Mouse (Mus musculus): ENCODE results near the gene Mfsd2a. TPM values are rescaled to one million over a fixed set of nuclear protein-coding genes. Genes with fewer than 3 reads are reported as not detected.
"Not testable (repeated sequence)": the region's sequence is repeated elsewhere in the genome, so short reads cannot be mapped to it uniquely, and the experiment has no call there.

Gene Mfsd2a
- polyA plus RNA-seq, 1 experiment from 2014 or later = 22.5 TPM

DNA sequence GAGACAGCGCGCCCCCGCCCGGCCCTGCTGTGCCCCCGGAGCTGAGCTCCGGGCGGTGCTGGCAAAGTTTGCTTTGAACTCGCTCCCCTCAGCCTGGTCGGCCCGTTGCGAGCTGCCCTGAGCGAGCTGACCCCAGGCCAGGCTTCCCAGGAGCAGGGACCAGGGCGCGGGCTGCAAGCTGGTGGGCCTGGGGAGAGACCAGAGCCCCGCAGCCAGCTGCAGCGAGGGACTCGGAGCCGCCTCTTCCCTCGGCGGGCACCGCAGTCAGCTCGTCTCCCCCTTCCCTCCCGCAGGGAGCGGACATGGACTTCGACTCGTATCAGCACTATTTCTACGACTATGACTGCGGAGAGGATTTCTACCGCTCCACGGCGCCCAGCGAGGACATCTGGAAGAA is 35.2 kb upstream of the Mfsd2a start:
- no peak for ATAC-seq (replicated peaks; ENCODE audit: low FRiP score)
- peaks cover 16% of the 10 kb centered on the region for H3K4me1 ChIP-seq (replicated peaks; ENCODE audit: control insufficient read depth, insufficient read depth, low read length)
- H3K9ac ChIP-seq (ENCODE audit: low read length) = peak overlapping the region; percentile 92
- peak overlapping the region; percentile 84 for H3K27ac ChIP-seq (ENCODE audit: low read depth, low read length)
- peak overlapping the region; percentile 87 for H3K4me2 ChIP-seq (ENCODE audit: low read depth, low read length, severe bottlenecking)
- 0% methylated on average over 30 of the region's 32 CpGs for WGBS
- H3K36me3 ChIP-seq (ENCODE audit: control insufficient read depth, insufficient read depth, low read length) = no peaks in the 10 kb centered on the region; the same call in 1 of the 2 replicates
- DNase-seq (ENCODE audit: low spot score) = no peak
- no peaks in the 10 kb centered on the region for H3K9me3 ChIP-seq (ENCODE audit: control insufficient read depth, low read length)
- H3K27me3 ChIP-seq (ENCODE audit: control insufficient read depth, insufficient read depth, low read length) = no peaks in the 10 kb centered on the region
- peak overlapping the region; percentile 86 for H3K4me3 ChIP-seq (ENCODE audit: low read depth, low read length)

DNA sequence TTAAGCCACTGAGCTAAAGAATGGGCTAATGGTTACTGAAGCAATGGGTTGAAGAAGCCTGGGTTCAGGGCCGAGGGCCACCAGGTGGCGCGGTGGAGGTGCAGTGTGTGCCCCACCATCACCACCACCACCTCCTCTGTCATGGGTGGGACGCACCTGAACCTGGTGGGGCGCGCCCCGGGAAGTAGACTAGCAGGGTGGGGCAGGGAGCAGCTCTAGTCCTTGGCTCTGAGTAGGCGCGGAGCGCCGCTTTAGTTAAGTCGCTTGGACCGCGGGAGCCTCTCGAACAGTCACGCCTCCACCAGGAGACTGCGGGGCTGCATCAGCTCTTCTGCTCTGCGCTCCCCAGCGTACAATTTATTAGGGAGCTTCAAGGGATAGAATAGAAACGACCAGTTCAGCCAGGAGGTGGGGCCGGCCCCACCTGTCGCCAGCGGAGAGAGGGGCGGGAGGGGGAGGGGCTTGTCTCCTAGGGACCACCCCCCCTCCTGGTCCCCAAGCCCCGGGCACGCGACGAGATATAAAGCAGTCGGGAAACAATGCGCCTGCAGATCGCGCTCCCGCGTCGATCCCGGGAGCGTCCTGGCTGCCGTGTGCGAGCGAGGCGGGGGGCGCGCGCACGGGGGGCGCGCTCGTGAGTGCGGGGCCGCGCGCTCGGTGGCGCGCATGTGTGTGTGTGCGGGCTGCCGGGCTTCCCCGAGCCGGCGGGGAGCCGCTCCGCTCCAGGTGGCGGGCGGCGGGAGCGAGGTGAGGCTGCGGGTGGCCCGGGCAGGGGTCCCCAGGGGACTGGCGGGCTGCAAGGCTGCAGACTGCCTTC is 34.6 kb upstream of the Mfsd2a start, which contains the start of gene Mycl:
Gene Mycl (plus strand): TSS at position 249 of the 817 bp plus-strand sequence.
- DNase-seq (ENCODE audit: low spot score) (peak; percentile 95), ATAC-seq (replicated peaks; ENCODE audit: low FRiP score) (peak; percentile 65)
- no peaks in the 10 kb centered on the region for H3K9me3 ChIP-seq (ENCODE audit: control insufficient read depth, low read length)
- no peaks in the 10 kb centered on the region; the same call in 1 of the 2 replicates for H3K36me3 ChIP-seq (ENCODE audit: control insufficient read depth, insufficient read depth, low read length)
- WGBS = under 1% methylated on average over 61 of the region's 69 CpGs
- peaks cover 10% of the 10 kb centered on the region for H3K4me1 ChIP-seq (replicated peaks; ENCODE audit: control insufficient read depth, insufficient read depth, low read length)
- peak within 1 kb of the TSS; percentile 92 for H3K9ac ChIP-seq (ENCODE audit: low read length)
- H3K27me3 ChIP-seq (ENCODE audit: control insufficient read depth, insufficient read depth, low read length) = no peaks in the 10 kb centered on the region
- peak within 1 kb of the TSS; percentile 87 for H3K4me2 ChIP-seq (ENCODE audit: low read depth, low read length, severe bottlenecking)
- peak within 1 kb of the TSS; percentile 84 for H3K27ac ChIP-seq (ENCODE audit: low read depth, low read length)
- H3K4me3 ChIP-seq (ENCODE audit: low read depth, low read length) = peak within 1 kb of the TSS; percentile 86

DNA sequence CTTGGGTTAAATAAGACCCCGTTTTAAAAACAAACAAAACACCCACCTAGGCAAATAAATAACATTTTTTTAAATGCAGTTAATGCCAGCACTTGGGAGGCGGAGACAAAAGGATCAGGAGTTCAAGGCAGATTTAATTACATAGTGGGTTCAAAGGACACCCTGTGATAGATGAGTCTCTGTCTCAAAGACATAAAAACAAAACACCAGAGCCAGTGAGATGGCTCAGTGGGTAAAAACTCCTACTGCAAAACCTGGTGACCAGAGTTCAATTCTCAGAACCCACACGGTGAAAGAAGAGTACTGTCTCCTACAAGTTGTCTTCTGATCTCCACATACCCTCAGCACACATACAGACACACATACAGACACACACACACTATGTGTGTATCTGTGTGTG is 31.3 kb upstream of the Mfsd2a start:
- DNase-seq (ENCODE audit: low spot score) = no peak
- 78% methylated on average over 3 of the region's 3 CpGs for WGBS
- no peak for ATAC-seq (replicated peaks; ENCODE audit: low FRiP score)
- no peak overlapping the region for H3K4me3 ChIP-seq (ENCODE audit: low read depth, low read length)
- no peaks in the 10 kb centered on the region; the same call in 1 of the 2 replicates for H3K4me1 ChIP-seq (replicated peaks; ENCODE audit: control insufficient read depth, insufficient read depth, low read length)
- no peaks in the 10 kb centered on the region for H3K36me3 ChIP-seq (ENCODE audit: control insufficient read depth, insufficient read depth, low read length)
- no peak overlapping the region for H3K27ac ChIP-seq (ENCODE audit: low read depth, low read length)
- no peaks in the 10 kb centered on the region for H3K27me3 ChIP-seq (ENCODE audit: control insufficient read depth, insufficient read depth, low read length)
- H3K9me3 ChIP-seq (ENCODE audit: control insufficient read depth, low read length) = no peaks in the 10 kb centered on the region
- H3K4me2 ChIP-seq (ENCODE audit: low read depth, low read length, severe bottlenecking) = no peak overlapping the region
- H3K9ac ChIP-seq (ENCODE audit: low read length) = no peak overlapping the region

DNA sequence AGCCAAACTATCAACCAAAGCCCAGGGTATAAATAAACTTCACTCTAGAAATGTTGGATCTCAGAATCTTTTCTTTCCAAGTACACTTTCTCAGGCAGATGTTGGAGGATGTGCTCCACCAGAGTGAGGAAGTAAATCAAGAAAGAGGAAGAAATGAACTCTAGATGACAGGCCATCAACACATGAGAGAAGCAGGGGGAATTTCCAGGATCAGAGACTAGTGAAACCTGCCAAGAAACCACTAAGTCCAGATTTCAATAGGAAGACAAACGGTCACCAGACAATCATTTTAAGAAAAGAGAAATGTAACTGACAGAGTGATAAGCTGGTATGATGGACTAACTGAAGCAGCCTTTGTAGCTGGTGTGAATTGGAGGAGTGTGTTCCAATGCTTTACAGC is 30.2 kb upstream of the Mfsd2a start:
- H3K4me1 ChIP-seq (replicated peaks; ENCODE audit: control insufficient read depth, insufficient read depth, low read length) = no peaks in the 10 kb centered on the region
- no peaks in the 10 kb centered on the region for H3K36me3 ChIP-seq (ENCODE audit: control insufficient read depth, insufficient read depth, low read length)
- no peak overlapping the region for H3K27ac ChIP-seq (ENCODE audit: low read depth, low read length)
- H3K4me3 ChIP-seq (ENCODE audit: low read depth, low read length) = no peak overlapping the region
- H3K27me3 ChIP-seq (ENCODE audit: control insufficient read depth, insufficient read depth, low read length) = no peaks in the 10 kb centered on the region
- no peak overlapping the region for H3K9ac ChIP-seq (ENCODE audit: low read length)
- no peak overlapping the region for H3K4me2 ChIP-seq (ENCODE audit: low read depth, low read length, severe bottlenecking)
- no peaks in the 10 kb centered on the region for H3K9me3 ChIP-seq (ENCODE audit: control insufficient read depth, low read length)
- no peak for ATAC-seq (replicated peaks; ENCODE audit: low FRiP score)
- 90% methylated on average over 1 of the region's 1 CpGs for WGBS
- no peak for DNase-seq (ENCODE audit: low spot score)

DNA sequence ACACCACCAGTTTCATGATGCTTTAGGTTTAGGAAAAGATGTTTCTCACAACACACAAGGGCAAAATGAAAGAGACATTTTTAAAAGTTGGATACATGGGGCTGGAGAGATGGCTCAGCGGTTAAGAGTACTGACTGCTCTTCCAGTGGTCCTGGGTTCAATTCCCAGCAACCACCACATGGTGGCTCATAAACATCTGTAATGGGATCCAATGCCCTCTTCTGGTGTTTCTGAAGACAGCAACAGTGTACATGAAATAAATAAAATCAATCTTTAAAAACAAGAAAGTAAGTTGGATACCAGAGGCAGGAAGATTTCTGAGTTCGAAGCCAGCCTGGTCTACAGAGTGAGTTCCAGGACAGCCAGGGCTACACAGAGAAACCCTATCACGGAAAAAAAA is 27.0 kb upstream of the Mfsd2a start:
- H3K4me1 ChIP-seq (replicated peaks; ENCODE audit: control insufficient read depth, insufficient read depth, low read length); H3K9me3 ChIP-seq (ENCODE audit: control insufficient read depth, low read length); H3K4me2 ChIP-seq (ENCODE audit: low read depth, low read length, severe bottlenecking); H3K9ac ChIP-seq (ENCODE audit: low read length); H3K36me3 ChIP-seq (ENCODE audit: control insufficient read depth, insufficient read depth, low read length); ATAC-seq (replicated peaks; ENCODE audit: low FRiP score); H3K4me3 ChIP-seq (ENCODE audit: low read depth, low read length); H3K27me3 ChIP-seq (ENCODE audit: control insufficient read depth, insufficient read depth, low read length); H3K27ac ChIP-seq (ENCODE audit: low read depth, low read length); DNase-seq (ENCODE audit: low spot score): not testable (repeated sequence)
- WGBS = 56% methylated on average over 3 of the region's 3 CpGs

DNA sequence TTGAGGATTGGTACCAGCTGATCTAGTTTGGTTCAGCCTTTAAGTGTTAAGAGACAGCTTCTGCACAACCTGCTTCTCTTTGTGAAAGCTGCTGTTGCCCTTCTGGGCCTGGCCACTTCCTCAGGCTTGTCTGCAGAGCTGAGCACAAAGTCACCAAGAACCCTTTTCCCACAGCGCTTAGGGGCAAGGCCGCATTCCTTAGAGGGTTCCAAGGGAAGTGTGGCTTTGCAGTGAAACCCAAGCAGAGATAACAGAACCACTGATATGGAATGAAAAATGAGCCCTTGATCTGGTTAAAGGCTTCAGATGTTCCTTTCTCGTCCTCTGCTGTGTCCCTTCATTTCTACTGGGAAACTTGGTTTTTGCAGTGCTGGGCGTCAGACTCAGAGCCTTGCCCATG is 26.4 kb upstream of the Mfsd2a start:
- Histone ChIP-seq H3K9ac (ENCODE audit: low read length) (no peak overlapping the region), H3K36me3 (ENCODE audit: control insufficient read depth, insufficient read depth, low read length) (no peaks in the 10 kb centered on the region), H3K4me3 (ENCODE audit: low read depth, low read length) (no peak overlapping the region), H3K27me3 (ENCODE audit: control insufficient read depth, insufficient read depth, low read length) (peaks cover 2% of the 10 kb centered on the region; the same call in 1 of the 2 replicates), H3K9me3 (ENCODE audit: control insufficient read depth, low read length) (no peaks in the 10 kb centered on the region), H3K27ac (ENCODE audit: low read depth, low read length) (no peak overlapping the region), H3K4me1 (replicated peaks; ENCODE audit: control insufficient read depth, insufficient read depth, low read length) (peaks cover 2% of the 10 kb centered on the region; the same call in 1 of the 2 replicates), H3K4me2 (ENCODE audit: low read depth, low read length, severe bottlenecking) (no peak overlapping the region)
- DNase-seq (ENCODE audit: low spot score) (no peak), ATAC-seq (replicated peaks; ENCODE audit: low FRiP score) (no peak)
- WGBS = 86% methylated on average over 4 of the region's 4 CpGs

DNA sequence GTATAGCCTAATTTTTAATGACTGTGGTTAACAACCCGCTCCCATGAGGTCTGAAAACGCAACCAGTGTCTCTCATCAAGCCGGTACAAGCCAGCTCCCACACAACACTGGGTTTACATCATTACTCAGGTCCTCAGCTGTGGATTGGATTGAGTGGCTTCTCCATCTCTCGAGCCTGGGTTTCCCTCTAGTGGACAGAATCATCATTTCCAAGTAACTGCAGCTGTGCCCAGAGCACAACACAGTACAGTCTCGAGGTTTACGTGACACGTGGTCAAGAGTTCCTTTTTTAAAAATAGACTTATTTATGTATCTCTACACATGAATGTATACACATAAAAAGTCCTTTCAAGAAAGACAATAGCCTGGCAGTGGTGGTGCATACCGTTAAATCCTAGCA is 24.1 kb upstream of the Mfsd2a start:
- no peak overlapping the region for H3K4me2 ChIP-seq (ENCODE audit: low read depth, low read length, severe bottlenecking)
- H3K4me3 ChIP-seq (ENCODE audit: low read depth, low read length) = no peak overlapping the region
- H3K9ac ChIP-seq (ENCODE audit: low read length) = no peak overlapping the region
- peaks cover 2% of the 10 kb centered on the region; the same call in 1 of the 2 replicates for H3K27me3 ChIP-seq (ENCODE audit: control insufficient read depth, insufficient read depth, low read length)
- no peaks in the 10 kb centered on the region for H3K36me3 ChIP-seq (ENCODE audit: control insufficient read depth, insufficient read depth, low read length)
- H3K4me1 ChIP-seq (replicated peaks; ENCODE audit: control insufficient read depth, insufficient read depth, low read length) = peaks cover 2% of the 10 kb centered on the region; the same call in 1 of the 2 replicates
- H3K27ac ChIP-seq (ENCODE audit: low read depth, low read length) = no peak overlapping the region
- DNase-seq (ENCODE audit: low spot score) (no peak), ATAC-seq (replicated peaks; ENCODE audit: low FRiP score) (peak; percentile 73)
- no peaks in the 10 kb centered on the region for H3K9me3 ChIP-seq (ENCODE audit: control insufficient read depth, low read length)
- WGBS = 57% methylated on average over 8 of the region's 8 CpGs

DNA sequence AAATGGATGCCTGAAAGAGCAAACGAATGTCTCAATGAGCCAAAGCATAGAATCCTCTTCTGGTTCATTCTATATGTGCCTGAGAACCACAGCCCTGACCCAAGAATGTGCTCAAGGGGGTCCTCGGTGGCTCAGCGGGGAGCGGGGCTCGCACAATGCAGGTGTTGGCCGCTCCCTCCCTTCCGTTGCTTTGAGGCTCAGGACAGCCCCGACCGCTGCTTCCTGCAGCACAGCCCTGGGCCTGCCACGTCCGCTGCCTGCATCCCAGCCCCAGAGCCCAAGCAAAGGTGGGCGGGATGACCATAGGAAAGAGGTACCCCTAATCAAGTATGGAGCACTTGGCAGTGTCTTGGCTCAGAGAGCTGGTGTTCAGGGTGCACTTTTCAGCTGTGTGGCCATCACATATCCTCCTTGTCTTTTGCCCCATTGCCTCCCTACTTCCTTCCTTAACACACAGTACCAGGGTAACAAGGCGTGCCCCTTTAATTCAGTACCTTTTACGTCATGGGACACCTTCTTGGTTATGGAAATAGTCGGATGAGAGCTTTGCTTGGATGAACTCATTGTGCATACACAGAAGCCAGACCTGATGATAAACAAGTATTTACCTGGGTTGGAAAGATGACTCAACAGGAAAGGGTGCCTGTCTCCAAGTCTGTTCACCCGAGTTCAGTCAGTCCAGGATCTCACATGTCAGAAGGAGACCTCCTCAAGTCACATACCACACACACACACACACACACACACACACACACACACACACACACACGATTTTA is 22.7 kb upstream of the Mfsd2a start:
- 22% methylated on average over 17 of the region's 17 CpGs for WGBS
- Histone ChIP-seq H3K9ac (ENCODE audit: low read length) (no peak overlapping the region), H3K4me1 (replicated peaks; ENCODE audit: control insufficient read depth, insufficient read depth, low read length) (peaks cover 2% of the 10 kb centered on the region; the same call in 1 of the 2 replicates), H3K4me2 (ENCODE audit: low read depth, low read length, severe bottlenecking) (peak overlapping the region; percentile 40; the same call in 1 of the 2 replicates), H3K9me3 (ENCODE audit: control insufficient read depth, low read length) (no peaks in the 10 kb centered on the region), H3K36me3 (ENCODE audit: control insufficient read depth, insufficient read depth, low read length) (no peaks in the 10 kb centered on the region), H3K27me3 (ENCODE audit: control insufficient read depth, insufficient read depth, low read length) (peaks cover 2% of the 10 kb centered on the region; the same call in 1 of the 2 replicates), H3K27ac (ENCODE audit: low read depth, low read length) (no peak overlapping the region), H3K4me3 (ENCODE audit: low read depth, low read length) (0 out of 2 replicates have a peak overlapping the region, but pooled peaks have one; percentile 7)
- DNase-seq (ENCODE audit: low spot score) (no peak), ATAC-seq (replicated peaks; ENCODE audit: low FRiP score) (0 out of 2 replicates have a peak, but pooled peaks have one; percentile 6)
